Mouse (Mus musculus) forebrain, embryonic 13.5 days (tissue): ENCODE data around the gene Ankrd44. TPM values are rescaled to one million over a fixed set of nuclear protein-coding genes. Genes with fewer than 3 reads are reported as not detected.

Experiments
- ATAC-seq: fragments of 200-750 bp; cut with Nextera tagmentation; 2 replicates; pipeline ENCODE4 v1.8.0; 2017
- H3K27ac ChIP-seq: fragments of 300-500 bp; sonication (generic); 2 replicates; pipeline ENCODE4 v1.5.1; 2015; ENCODE audit warnings: inconsistent platforms, mild to moderate bottlenecking, moderate library complexity
- H3K27me3 ChIP-seq: fragments of 300-500 bp; sonication (generic); 2 replicates; pipeline ENCODE4 v1.6.1; 2015; ENCODE audit warnings: mild to moderate bottlenecking, inconsistent platforms
- H3K36me3 ChIP-seq: fragments of 300-500 bp; sonication (generic); 2 replicates; pipeline ENCODE4 v1.6.1; 2015; ENCODE audit warnings: mild to moderate bottlenecking, inconsistent platforms; ENCODE audit not compliant: poor library complexity, severe bottlenecking
- H3K4me1 ChIP-seq: fragments of 300-500 bp; sonication (generic); 2 replicates; pipeline ENCODE4 v1.6.1; 2015; ENCODE audit warnings: inconsistent platforms
- H3K4me2 ChIP-seq: fragments of 300-500 bp; sonication (generic); 2 replicates; pipeline ENCODE4 v1.6.1; 2015; ENCODE audit warnings: inconsistent platforms, mild to moderate bottlenecking, moderate library complexity
- H3K4me3 ChIP-seq: fragments of 300-500 bp; sonication (generic); 2 replicates; pipeline ENCODE4 v1.5.1; 2015; ENCODE audit warnings: mild to moderate bottlenecking, inconsistent platforms
- H3K9ac ChIP-seq: fragments of 300-500 bp; sonication (generic); 2 replicates; pipeline ENCODE4 v1.6.1; 2015; ENCODE audit warnings: mild to moderate bottlenecking, inconsistent platforms
- H3K9me3 ChIP-seq: fragments of 300-500 bp; sonication (generic); replicated peaks from 2 replicates; pipeline ENCODE4 v1.6.1; 2016; ENCODE audit warnings: inconsistent platforms
- WGBS: fragments of 180-500 bp; shearing (Covaris S2); methylation state at CpG from one replicate; pipeline ENCODE4 v1.1.7; 2015; 5-methylcytosine and 5-hydroxymethylcytosine counted together
- polyA plus RNA-seq: library from polyadenylated mRNA; unstranded; fragments of >200 nt; fragmentation: Nextera tagmentation; extraction: Ambion mirVana; gene quantifications from 2 replicates; pipeline ENCODE4 v1.2.1, GENCODE M21; 2015

Gene Ankrd44
- polyA plus RNA-seq, 1 experiment from 2014 or later = 15.7 TPM

- no peaks in the 10 kb centered on the region for H3K4me1 ChIP-seq
- no peaks in the 10 kb centered on the region for H3K9me3 ChIP-seq
- H3K36me3 ChIP-seq = no peaks in the 10 kb centered on the region
- H3K4me2 ChIP-seq = no peak overlapping the region
- no peak overlapping the region for H3K4me3 ChIP-seq
- no peaks in the 10 kb centered on the region for H3K27me3 ChIP-seq
- WGBS = 87% methylated on average over 5 of the region's 5 CpGs
- H3K9ac ChIP-seq = no peak overlapping the region
- ATAC-seq = no peak
- H3K27ac ChIP-seq = no peak overlapping the region
Observed at GRCm38 (mm10) chr1:54933646-54934045, 7.5 kb upstream of the Ankrd44 start.

GRCm38 (mm10) chr1:54932456-54933115 lies 6.4 kb upstream of the Ankrd44 start:
- no peak for ATAC-seq
- H3K36me3 ChIP-seq = no peaks in the 10 kb centered on the region
- H3K27ac ChIP-seq = no peak overlapping the region
- 85% methylated on average over 1 of the region's 1 CpGs for WGBS
- no peaks in the 10 kb centered on the region for H3K4me1 ChIP-seq
- no peak overlapping the region for H3K4me3 ChIP-seq
- no peaks in the 10 kb centered on the region for H3K27me3 ChIP-seq
- no peak overlapping the region for H3K9ac ChIP-seq
- H3K9me3 ChIP-seq = no peaks in the 10 kb centered on the region
- H3K4me2 ChIP-seq = no peak overlapping the region

DNA sequence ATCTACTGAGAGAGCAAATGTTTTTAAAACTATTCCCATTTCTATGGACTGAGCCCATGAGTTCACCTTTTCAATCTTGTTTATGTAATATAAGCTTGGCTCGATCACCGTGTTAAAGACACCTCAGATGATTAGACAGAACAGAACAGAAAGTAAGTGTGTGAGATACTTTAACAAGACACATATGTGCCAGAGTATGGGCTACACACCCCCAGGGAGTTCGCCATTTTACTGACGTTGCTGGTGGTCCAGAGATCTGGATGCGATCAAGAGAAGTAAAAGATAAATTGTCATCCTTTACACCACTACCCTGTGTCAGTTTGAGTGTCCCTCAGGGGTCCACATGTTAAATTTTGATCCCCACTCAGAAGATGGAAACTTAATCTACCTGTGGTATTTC lies 5.0 kb upstream of the Ankrd44 start:
- no peaks in the 10 kb centered on the region for H3K9me3 ChIP-seq
- H3K4me3 ChIP-seq = no peak overlapping the region
- H3K27ac ChIP-seq = no peak overlapping the region
- ATAC-seq = no peak
- WGBS = 87% methylated on average over 5 of the region's 5 CpGs
- no peak overlapping the region for H3K4me2 ChIP-seq
- H3K9ac ChIP-seq = no peak overlapping the region
- no peaks in the 10 kb centered on the region for H3K27me3 ChIP-seq
- H3K4me1 ChIP-seq = no peaks in the 10 kb centered on the region
- H3K36me3 ChIP-seq = no peaks in the 10 kb centered on the region

DNA sequence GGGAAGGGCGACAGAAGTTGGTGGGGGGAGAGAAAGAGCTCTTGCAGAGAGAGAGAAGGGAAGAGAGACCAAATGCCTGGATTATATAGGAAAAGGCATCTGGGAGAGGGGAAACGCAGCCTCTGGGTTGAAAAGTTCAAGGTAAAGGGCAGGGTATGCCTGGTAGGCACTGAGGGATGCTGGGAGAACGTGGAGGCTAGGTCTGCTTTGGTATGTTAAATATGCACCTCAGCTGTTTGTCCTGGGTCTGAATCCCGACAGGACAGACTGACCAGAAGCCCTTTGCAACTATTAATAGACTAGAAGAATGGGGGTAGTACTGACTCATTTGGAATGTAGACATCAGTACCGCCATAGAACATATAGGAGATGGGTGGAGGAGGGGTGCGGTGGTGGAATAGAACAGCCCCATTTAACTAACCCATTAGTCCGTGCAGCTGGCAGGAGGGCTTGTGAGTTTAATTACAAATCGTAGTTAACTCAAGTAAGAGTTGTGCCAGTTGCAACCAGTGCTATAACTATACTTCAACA lies 4.5 kb upstream of the Ankrd44 start:
- H3K4me2 ChIP-seq = no peak overlapping the region
- H3K9me3 ChIP-seq = no peaks in the 10 kb centered on the region
- H3K36me3 ChIP-seq = no peaks in the 10 kb centered on the region
- no peaks in the 10 kb centered on the region for H3K27me3 ChIP-seq
- ATAC-seq = no peak
- H3K9ac ChIP-seq = no peak overlapping the region
- H3K4me3 ChIP-seq = no peak overlapping the region
- H3K4me1 ChIP-seq = no peaks in the 10 kb centered on the region
- WGBS = 64% methylated on average over 8 of the region's 8 CpGs
- no peak overlapping the region for H3K27ac ChIP-seq

DNA sequence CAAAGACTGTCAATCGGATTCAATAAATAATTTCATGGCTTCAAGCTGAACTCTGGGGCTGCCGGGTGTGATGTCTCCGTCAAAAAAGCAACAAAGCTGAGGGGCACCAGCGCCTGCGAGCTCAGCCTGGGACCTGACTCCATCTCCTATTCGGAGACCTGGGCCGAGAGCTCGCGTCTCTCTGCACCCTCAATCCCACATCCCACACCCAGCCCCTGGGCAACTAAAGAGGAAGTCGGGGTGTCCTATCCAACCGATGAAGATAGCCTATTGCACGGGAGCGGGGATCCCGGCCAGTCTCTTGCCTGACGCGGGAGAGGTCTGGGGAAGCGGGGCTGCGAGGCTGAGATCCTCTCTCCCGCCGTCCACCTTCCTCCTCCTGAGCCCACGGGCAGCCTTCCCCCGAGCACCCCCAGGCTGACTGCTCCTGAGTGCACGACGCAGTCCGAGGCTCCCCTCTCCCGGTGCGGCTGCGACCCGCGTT lies 694 bp downstream of the Ankrd44 start:
- peaks cover 22% of the 10 kb centered on the region for H3K4me1 ChIP-seq
- peak overlapping the region; percentile 88 for H3K9ac ChIP-seq
- ATAC-seq = peak; percentile 50
- H3K4me3 ChIP-seq = peak overlapping the region; percentile 80
- no peaks in the 10 kb centered on the region for H3K27me3 ChIP-seq
- under 1% methylated on average over 19 of the region's 30 CpGs for WGBS
- no peaks in the 10 kb centered on the region for H3K9me3 ChIP-seq
- H3K36me3 ChIP-seq = no peaks in the 10 kb centered on the region
- peak overlapping the region; percentile 91 for H3K27ac ChIP-seq
- peak overlapping the region; percentile 67 for H3K4me2 ChIP-seq

DNA sequence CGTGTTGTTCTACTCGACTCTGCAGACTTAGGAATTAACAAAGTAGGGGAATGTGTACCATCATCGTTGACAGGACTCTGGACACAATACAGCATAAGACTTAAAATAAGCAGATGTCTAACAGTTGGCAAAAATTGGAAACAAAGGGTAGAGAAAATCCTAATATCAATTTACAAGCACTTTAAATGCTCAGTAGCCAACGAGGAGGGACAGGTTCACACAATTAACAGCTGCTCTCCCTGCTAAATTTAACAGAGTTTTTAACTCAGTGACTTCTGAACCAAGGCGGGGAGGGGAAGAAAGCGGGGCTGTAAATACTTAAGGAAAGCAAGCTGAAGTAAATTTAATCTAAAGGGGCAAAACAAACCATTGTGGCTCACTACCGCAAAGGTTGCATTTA lies 1.4 kb downstream of the Ankrd44 start:
- H3K27ac ChIP-seq = no peak overlapping the region
- H3K27me3 ChIP-seq = no peaks in the 10 kb centered on the region
- H3K9ac ChIP-seq = peak overlapping the region; percentile 88
- peak overlapping the region; percentile 80 for H3K4me3 ChIP-seq
- H3K36me3 ChIP-seq = no peaks in the 10 kb centered on the region
- WGBS = 60% methylated on average over 7 of the region's 7 CpGs
- peak overlapping the region; percentile 67 for H3K4me2 ChIP-seq
- peaks cover 22% of the 10 kb centered on the region for H3K4me1 ChIP-seq
- no peak for ATAC-seq
- H3K9me3 ChIP-seq = no peaks in the 10 kb centered on the region

- Histone ChIP-seq H3K27me3 (no peaks in the 10 kb centered on the region), H3K9ac (no peak overlapping the region), H3K9me3 (no peaks in the 10 kb centered on the region), H3K4me3 (no peak overlapping the region), H3K4me1 (peaks cover 22% of the 10 kb centered on the region), H3K36me3 (no peaks in the 10 kb centered on the region), H3K27ac (no peak overlapping the region), H3K4me2 (peak overlapping the region; percentile 67)
- no peak for ATAC-seq
- 86% methylated on average over 4 of the region's 4 CpGs for WGBS
Observed at GRCm38 (mm10) chr1:54924309-54924685, 1.9 kb downstream of the Ankrd44 start.

DNA sequence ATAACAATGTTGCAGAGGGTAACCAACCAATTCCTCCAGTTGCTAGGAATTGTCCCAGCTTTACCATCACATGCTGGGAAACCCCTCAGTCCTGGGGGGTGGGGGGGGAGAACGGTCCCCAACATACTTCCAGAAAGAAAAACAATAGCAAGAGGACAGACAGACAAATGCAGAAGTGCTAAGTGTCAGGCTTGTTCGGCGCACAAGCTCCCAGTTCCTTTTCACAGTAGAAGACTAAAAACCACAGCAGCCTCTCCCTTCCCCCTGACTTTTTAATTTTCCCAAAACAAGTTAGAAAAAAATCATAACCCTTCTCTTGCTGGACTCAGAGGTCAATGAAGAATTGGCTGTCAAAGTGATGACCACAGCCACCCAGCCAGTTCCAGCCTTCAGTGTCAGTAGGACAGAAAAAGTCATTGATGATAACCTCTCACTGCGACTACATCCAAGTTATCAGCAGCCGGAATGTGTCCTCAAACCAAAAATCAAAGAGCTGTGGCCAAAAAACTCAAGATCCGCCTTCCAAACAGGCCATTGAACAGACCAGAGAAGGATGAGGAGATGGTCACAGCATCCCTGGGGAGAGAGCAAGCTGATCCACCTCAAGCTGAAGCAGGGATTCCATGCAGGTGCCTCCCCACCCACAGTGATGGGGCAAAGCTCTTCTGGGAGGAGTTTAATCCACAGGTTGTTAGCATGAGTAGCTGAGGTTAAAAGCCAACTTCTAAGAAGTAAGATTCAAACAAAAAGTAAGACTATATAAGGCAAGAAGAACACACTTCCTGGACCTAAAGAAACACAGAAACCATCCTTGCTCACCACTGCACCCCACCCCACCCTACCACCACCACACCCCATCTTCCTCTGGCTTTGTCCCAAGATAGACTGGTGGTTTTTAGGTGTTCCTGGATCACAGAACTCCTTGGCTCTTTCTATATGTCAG lies 2.5 kb downstream of the Ankrd44 start:
- Histone ChIP-seq H3K4me1 (peaks cover 22% of the 10 kb centered on the region), H3K9me3 (no peaks in the 10 kb centered on the region), H3K9ac (no peak overlapping the region), H3K27me3 (no peaks in the 10 kb centered on the region), H3K36me3 (no peaks in the 10 kb centered on the region), H3K4me3 (no peak overlapping the region), H3K27ac (no peak overlapping the region; the same call in 1 of the 2 replicates), H3K4me2 (0 out of 2 replicates have a peak overlapping the region, but pooled peaks have one; percentile 67)
- no peak for ATAC-seq
- 84% methylated on average over 6 of the region's 6 CpGs for WGBS

GRCm38 (mm10) chr1:54922707-54923106 lies 3.5 kb downstream of the Ankrd44 start:
- Histone ChIP-seq H3K36me3 (no peaks in the 10 kb centered on the region), H3K4me2 (no peak overlapping the region), H3K4me1 (peaks cover 22% of the 10 kb centered on the region), H3K9me3 (no peaks in the 10 kb centered on the region), H3K27me3 (no peaks in the 10 kb centered on the region), H3K27ac (no peak overlapping the region), H3K9ac (no peak overlapping the region), H3K4me3 (no peak overlapping the region)
- ATAC-seq = no peak
- WGBS = 72% methylated on average over 8 of the region's 8 CpGs

GRCm38 (mm10) chr1:54922025-54922574 lies 4.1 kb downstream of the Ankrd44 start:
- Histone ChIP-seq H3K27me3 (no peaks in the 10 kb centered on the region), H3K9me3 (no peaks in the 10 kb centered on the region), H3K4me1 (peaks cover 22% of the 10 kb centered on the region), H3K27ac (no peak overlapping the region), H3K36me3 (no peaks in the 10 kb centered on the region), H3K4me2 (no peak overlapping the region), H3K4me3 (no peak overlapping the region), H3K9ac (no peak overlapping the region)
- 81% methylated on average over 12 of the region's 12 CpGs for WGBS
- ATAC-seq = no peak

GRCm38 (mm10) chr1:54920132-54920531 lies 6.1 kb downstream of the Ankrd44 start:
- peaks cover 20% of the 10 kb centered on the region for H3K4me1 ChIP-seq
- no peak overlapping the region for H3K4me3 ChIP-seq
- no peaks in the 10 kb centered on the region for H3K27me3 ChIP-seq
- 93% methylated on average over 4 of the region's 4 CpGs for WGBS
- no peak overlapping the region for H3K9ac ChIP-seq
- no peak for ATAC-seq
- H3K4me2 ChIP-seq = no peak overlapping the region
- no peaks in the 10 kb centered on the region for H3K36me3 ChIP-seq
- no peak overlapping the region for H3K27ac ChIP-seq
- no peaks in the 10 kb centered on the region for H3K9me3 ChIP-seq

DNA sequence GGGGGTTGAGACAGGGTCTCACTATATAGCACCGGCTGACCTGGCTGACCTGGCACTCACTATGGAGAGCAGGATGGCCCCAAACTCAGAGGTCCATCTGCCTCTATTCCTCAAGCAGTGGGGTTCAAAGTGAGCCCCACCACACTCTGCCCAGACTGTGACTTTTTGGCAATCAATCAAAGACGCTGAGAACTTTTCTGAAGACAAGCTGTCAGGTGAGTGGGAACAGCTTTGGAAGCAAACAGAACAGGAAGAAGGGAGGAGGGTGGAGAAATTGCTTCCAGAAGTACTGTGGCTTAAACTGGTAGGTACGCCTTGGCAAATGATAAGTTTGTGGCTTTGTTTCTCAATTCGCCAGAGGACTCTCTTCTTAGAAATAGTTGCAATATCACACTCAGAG lies 9.7 kb downstream of the Ankrd44 start:
- no peaks in the 10 kb centered on the region for H3K36me3 ChIP-seq
- no peak overlapping the region for H3K4me2 ChIP-seq
- no peak for ATAC-seq
- H3K4me1 ChIP-seq = no peaks in the 10 kb centered on the region; the same call in 1 of the 2 replicates
- H3K9me3 ChIP-seq = no peaks in the 10 kb centered on the region
- no peaks in the 10 kb centered on the region for H3K27me3 ChIP-seq
- WGBS = 85% methylated on average over 4 of the region's 4 CpGs
- H3K27ac ChIP-seq = no peak overlapping the region
- H3K9ac ChIP-seq = no peak overlapping the region
- H3K4me3 ChIP-seq = no peak overlapping the region
